Mouse (Mus musculus) kidney, embryonic 14.5 days (tissue): ENCODE measurements around the gene Cela3b. TPM values are rescaled to one million over a fixed set of nuclear protein-coding genes. Genes with fewer than 3 reads are reported as not detected.

Source experiments
- ATAC-seq: fragments of 200-750 bp; cut with Nextera tagmentation; 2 replicates; pipeline ENCODE4 v1.8.0; 2017; ENCODE audit warnings: moderate number of reproducible peaks, mild to moderate bottlenecking, moderate TSS enrichment, moderate library complexity; ENCODE audit not compliant: low FRiP score, low TSS enrichment
- H3K27ac ChIP-seq: fragments of 300-500 bp; sonication (generic); 2 replicates; pipeline ENCODE4 v1.5.1; 2014; ENCODE audit warnings: low read depth, mild to moderate bottlenecking, low read length, moderate library complexity, mixed read lengths
- H3K27me3 ChIP-seq: fragments of 300-500 bp; sonication (generic); 2 replicates; pipeline ENCODE4 v1.6.1; 2014; ENCODE audit warnings: mild to moderate bottlenecking, low read length; ENCODE audit not compliant: control insufficient read depth, insufficient read depth
- H3K36me3 ChIP-seq: fragments of 300-500 bp; sonication (generic); 2 replicates; pipeline ENCODE4 v1.6.1; 2014; ENCODE audit warnings: low read length, mixed read lengths; ENCODE audit not compliant: control insufficient read depth, insufficient read depth
- H3K4me1 ChIP-seq: fragments of 300-500 bp; sonication (generic); 2 replicates; pipeline ENCODE4 v1.6.1; 2014; ENCODE audit warnings: low read length, mixed read lengths; ENCODE audit not compliant: control insufficient read depth, insufficient read depth
- H3K4me2 ChIP-seq: fragments of 300-500 bp; sonication (generic); replicated peaks from 2 replicates; pipeline ENCODE4 v1.6.1; 2014; ENCODE audit warnings: low read depth, mild to moderate bottlenecking, low read length
- H3K4me3 ChIP-seq: fragments of 300-500 bp; sonication (generic); 2 replicates; pipeline ENCODE4 v1.5.1; 2014; ENCODE audit warnings: mild to moderate bottlenecking, low read length
- H3K9ac ChIP-seq: fragments of 300-500 bp; sonication (generic); 2 replicates; pipeline ENCODE4 v1.6.1; 2014; ENCODE audit warnings: low read depth, mild to moderate bottlenecking, low read length, moderate library complexity
- H3K9me3 ChIP-seq: fragments of 300-500 bp; sonication (generic); 2 replicates; pipeline ENCODE4 v1.6.1; 2016; ENCODE audit warnings: low read length; ENCODE audit not compliant: control insufficient read depth
- WGBS: fragments of 180-500 bp; shearing (Covaris S2); extraction: QIAGEN DNeasy Blood & Tissue Kit; methylation state at CpG from one replicate; pipeline ENCODE4 v1.1.7; 2014; 5-methylcytosine and 5-hydroxymethylcytosine counted together
- polyA plus RNA-seq: library from polyadenylated mRNA; unstranded; fragments of >200 nt; fragmentation: Nextera tagmentation; extraction: Ambion mirVana; gene quantifications from 2 replicates; pipeline ENCODE4 v1.2.1, GENCODE M21; 2014

Gene Cela3b
- not detected in 2 replicates for polyA plus RNA-seq

DNA sequence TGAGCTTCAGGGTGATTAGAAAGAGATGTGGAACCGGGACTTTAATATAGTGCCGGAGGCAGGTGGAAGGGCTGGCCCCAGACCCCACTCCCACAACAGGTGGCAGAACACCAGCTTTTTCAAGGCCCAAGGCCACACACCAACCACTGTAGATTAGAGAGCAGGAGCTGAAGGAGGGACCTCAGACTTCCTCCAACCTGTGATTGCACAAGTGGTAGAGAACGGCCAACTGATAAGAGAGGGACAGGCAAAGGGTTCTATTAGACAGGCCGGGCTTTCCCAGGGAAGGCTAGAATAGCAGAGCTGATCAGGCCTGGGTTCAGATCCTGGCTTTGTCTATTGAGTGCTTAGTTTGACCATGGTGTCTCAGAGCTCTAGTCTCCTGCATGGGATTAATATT, at the start of gene Cela3b:
Gene Cela3b, minus strand, starts transcription at position 39 of the 400 bp plus-strand sequence.
- Histone ChIP-seq H3K27ac (no peak within 1 kb of the TSS), H3K36me3 (no peaks in the 10 kb centered on the region), H3K4me2 (no peak within 1 kb of the TSS), H3K9ac (no peak within 1 kb of the TSS), H3K4me1 (no peaks in the 10 kb centered on the region), H3K4me3 (no peak within 1 kb of the TSS), H3K27me3 (no peaks in the 10 kb centered on the region), H3K9me3 (no peaks in the 10 kb centered on the region)
- no peak for ATAC-seq
- WGBS: 84% methylated on average over 4 of the region's 4 CpGs

- no peak overlapping the region for H3K4me3 ChIP-seq
- H3K4me1 ChIP-seq: peaks cover 88% of the 10 kb centered on the region
- WGBS: 10% methylated on average over 6 of the region's 6 CpGs
- H3K27ac ChIP-seq: peak overlapping the region; percentile 92
- no peaks in the 10 kb centered on the region for H3K36me3 ChIP-seq
- H3K9me3 ChIP-seq: no peaks in the 10 kb centered on the region
- peak overlapping the region; percentile 25 for H3K4me2 ChIP-seq
- no peak overlapping the region; the same call in 1 of the 2 replicates for H3K9ac ChIP-seq
- H3K27me3 ChIP-seq: no peaks in the 10 kb centered on the region
- ATAC-seq: peak; percentile 48
These were observed 49.4 kb upstream of the Cela3b start for GRCm38 (mm10) chr4:137479757-137480156.

DNA sequence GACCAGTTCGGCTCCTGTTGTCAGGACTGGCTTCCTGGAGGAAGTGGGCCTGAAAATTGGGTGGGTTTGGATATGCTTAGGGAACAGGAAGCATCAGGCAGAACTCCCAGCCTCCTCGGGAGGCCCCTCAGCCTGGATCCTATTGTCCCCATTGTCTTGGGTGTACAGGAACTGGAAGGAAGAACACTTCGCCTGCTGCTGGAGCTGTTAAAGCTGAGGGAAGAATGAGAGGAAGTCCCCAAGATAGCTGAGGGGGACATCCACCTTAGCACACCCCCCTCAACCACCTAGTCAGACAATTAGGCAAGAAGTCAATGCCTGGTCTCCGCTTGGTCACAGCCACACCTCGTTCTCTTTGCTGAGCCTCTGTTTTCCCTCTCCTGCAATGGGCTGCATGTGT, 48.0 kb upstream of the Cela3b start:
- WGBS: 62% methylated on average over 5 of the region's 5 CpGs
- peaks cover 88% of the 10 kb centered on the region for H3K4me1 ChIP-seq
- no peak overlapping the region for H3K4me2 ChIP-seq
- no peaks in the 10 kb centered on the region for H3K27me3 ChIP-seq
- peak overlapping the region; percentile 92 for H3K27ac ChIP-seq
- no peak for ATAC-seq
- H3K9me3 ChIP-seq: no peaks in the 10 kb centered on the region
- no peak overlapping the region for H3K4me3 ChIP-seq
- 0 out of 2 replicates have a peak overlapping the region, but pooled peaks have one; percentile 1 for H3K9ac ChIP-seq
- no peaks in the 10 kb centered on the region for H3K36me3 ChIP-seq

DNA sequence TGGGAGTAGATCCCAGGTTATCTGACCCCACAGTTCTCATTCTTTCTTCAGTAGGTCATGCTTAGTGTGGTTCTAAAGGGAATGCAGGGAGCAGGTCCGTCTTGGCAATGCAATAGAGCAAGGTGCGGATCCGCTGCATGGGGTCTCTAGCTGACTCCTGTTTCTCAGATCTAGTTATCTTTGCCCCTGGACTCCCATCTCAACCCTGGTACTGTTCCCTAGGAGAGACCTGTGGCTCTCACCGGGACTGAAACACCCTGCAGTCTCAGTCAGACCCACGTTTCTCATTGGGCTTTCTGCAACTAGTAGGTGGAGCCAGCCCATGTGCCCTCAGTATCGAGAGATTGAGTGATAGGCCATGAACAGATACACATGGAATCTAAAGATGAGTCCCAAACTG, 47.3 kb upstream of the Cela3b start:
- H3K36me3 ChIP-seq: no peaks in the 10 kb centered on the region
- no peak overlapping the region for H3K9ac ChIP-seq
- no peaks in the 10 kb centered on the region for H3K9me3 ChIP-seq
- WGBS: 56% methylated on average over 6 of the region's 6 CpGs
- H3K27me3 ChIP-seq: no peaks in the 10 kb centered on the region
- no peak for ATAC-seq
- peak overlapping the region; percentile 85 for H3K27ac ChIP-seq
- peak overlapping the region; percentile 32; the same call in 1 of the 2 replicates for H3K4me2 ChIP-seq
- peaks cover 94% of the 10 kb centered on the region for H3K4me1 ChIP-seq
- H3K4me3 ChIP-seq: no peak overlapping the region

DNA sequence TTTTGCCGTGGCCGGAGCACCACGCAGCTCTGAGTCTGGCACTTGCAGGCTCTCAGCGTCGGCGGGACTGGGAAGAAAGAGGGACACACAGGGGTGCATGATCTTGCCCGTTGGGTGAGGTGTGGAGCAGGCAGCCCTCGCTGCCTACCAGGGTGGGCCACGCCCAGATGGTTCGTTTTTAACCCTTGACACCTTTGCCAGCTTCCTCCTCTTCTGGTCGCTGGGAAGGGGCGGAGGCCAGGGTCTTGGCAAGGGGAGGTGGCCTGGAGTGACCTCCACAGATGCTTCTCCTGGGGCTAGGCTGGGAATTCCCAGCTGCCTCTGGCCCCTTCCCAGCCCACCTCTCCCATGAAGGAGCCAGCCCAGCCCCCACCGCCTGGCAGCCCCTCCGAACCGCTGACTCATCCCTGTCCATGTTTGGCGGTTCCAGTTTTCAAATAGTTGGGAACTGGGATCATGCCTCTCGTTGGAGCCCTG, 46.5 kb upstream of the Cela3b start:
- peak overlapping the region; percentile 85 for H3K27ac ChIP-seq
- H3K36me3 ChIP-seq: no peaks in the 10 kb centered on the region
- 8% methylated on average over 17 of the region's 17 CpGs for WGBS
- peaks cover 94% of the 10 kb centered on the region for H3K4me1 ChIP-seq
- peak overlapping the region; percentile 32 for H3K4me2 ChIP-seq
- H3K27me3 ChIP-seq: no peaks in the 10 kb centered on the region
- 0 out of 2 replicates have a peak overlapping the region, but pooled peaks have one; percentile 5 for H3K4me3 ChIP-seq
- H3K9ac ChIP-seq: peak overlapping the region; percentile 50
- ATAC-seq: no peak
- H3K9me3 ChIP-seq: no peaks in the 10 kb centered on the region

GRCm38 (mm10) chr4:137476065-137476760, 45.9 kb upstream of the Cela3b start:
- ATAC-seq: peak; percentile 13; the same call in 1 of the 2 replicates
- H3K27me3 ChIP-seq: no peaks in the 10 kb centered on the region
- 24% methylated on average over 10 of the region's 10 CpGs for WGBS
- H3K4me1 ChIP-seq: peaks cover 94% of the 10 kb centered on the region
- peak overlapping the region; percentile 32 for H3K4me2 ChIP-seq
- no peaks in the 10 kb centered on the region for H3K9me3 ChIP-seq
- H3K27ac ChIP-seq: peak overlapping the region; percentile 85
- peak overlapping the region; percentile 5; the same call in 1 of the 2 replicates for H3K4me3 ChIP-seq
- H3K36me3 ChIP-seq: no peaks in the 10 kb centered on the region
- H3K9ac ChIP-seq: peak overlapping the region; percentile 50

DNA sequence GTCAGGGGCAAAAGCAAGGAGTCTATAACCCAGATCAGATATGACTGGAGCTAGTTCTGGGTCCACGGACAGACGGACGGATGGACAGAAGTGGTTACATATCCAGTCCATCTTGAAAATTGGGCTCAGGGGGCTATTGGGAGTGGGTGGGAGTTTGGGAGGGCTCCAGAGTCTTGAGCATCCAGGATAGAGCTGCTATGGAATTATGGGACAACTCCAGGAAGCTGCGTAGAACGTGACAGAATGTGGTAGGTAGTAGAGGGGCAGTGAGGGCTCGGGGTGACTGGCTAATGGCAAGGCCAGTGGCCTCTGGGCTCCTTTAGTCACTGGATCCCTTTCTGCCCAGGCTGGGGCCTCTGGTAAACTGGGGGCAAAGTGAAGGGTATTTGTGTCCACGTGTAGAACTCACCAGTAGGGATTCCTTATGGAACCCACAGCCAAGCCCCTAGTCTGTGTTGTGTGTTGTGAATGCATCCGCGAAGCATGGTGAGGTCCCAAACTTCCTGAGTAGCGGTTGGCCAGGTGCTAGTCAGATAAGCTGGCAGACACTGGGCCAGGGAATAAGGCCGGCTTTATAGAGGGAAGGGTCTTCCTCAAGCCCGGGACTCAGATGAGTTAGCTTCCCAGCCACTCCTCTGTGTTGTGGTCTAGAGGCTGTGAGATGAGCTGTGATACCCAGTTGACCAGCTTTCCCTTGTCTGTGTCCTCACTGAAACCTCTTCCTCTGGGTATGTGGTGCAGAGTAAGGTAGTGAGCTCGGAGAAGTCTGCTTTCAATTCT, 45.1 kb upstream of the Cela3b start:
- Histone ChIP-seq H3K4me3 (no peak overlapping the region), H3K36me3 (no peaks in the 10 kb centered on the region), H3K9ac (peak overlapping the region; percentile 50; the same call in 1 of the 2 replicates), H3K27me3 (no peaks in the 10 kb centered on the region), H3K9me3 (no peaks in the 10 kb centered on the region), H3K4me2 (peak overlapping the region; percentile 32), H3K27ac (peak overlapping the region; percentile 85), H3K4me1 (peaks cover 94% of the 10 kb centered on the region)
- no peak for ATAC-seq
- 77% methylated on average over 13 of the region's 13 CpGs for WGBS

GRCm38 (mm10) chr4:137474694-137475093, 44.4 kb upstream of the Cela3b start:
- H3K9me3 ChIP-seq: no peaks in the 10 kb centered on the region
- H3K4me3 ChIP-seq: no peak overlapping the region
- no peak for ATAC-seq
- peaks cover 94% of the 10 kb centered on the region for H3K4me1 ChIP-seq
- 93% methylated on average over 7 of the region's 7 CpGs for WGBS
- no peaks in the 10 kb centered on the region for H3K36me3 ChIP-seq
- H3K9ac ChIP-seq: no peak overlapping the region
- H3K4me2 ChIP-seq: no peak overlapping the region
- H3K27ac ChIP-seq: no peak overlapping the region
- no peaks in the 10 kb centered on the region for H3K27me3 ChIP-seq
